Mouse (Mus musculus) stomach, postnatal 0 days (tissue): ENCODE measurements around the gene Fuca1.

Experiments
- CTCF ChIP-seq: IDR thresholded peaks from 2 replicates; pipeline ENCODE4 v1.5.1; 2016; ENCODE audit warnings: antibody characterized with exemption, low read depth, mild to moderate bottlenecking, moderate library complexity
- EP300 ChIP-seq: optimal IDR thresholded peaks from 2 replicates; pipeline ENCODE3; 2016; ENCODE audit warnings: antibody characterized with exemption

DNA sequence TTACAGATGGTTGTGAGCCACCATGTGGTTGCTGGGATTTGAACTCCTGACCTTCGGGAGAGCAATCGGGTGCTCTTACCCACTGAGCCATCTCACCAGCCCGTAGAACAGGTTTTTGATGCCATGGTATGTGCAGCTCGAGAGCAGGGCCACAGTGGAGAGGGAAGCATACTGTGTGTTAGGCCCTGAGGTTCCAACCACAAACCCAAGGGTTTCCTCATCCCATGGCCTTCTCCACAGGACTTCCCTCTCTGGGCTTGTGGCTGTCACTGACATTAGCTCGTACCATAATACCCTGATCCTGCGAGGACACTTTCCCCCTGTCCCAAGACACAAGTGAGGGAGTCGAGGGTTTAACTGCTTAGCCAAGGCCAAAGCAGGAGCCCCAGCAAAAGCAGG lies 21.5 kb upstream of the Fuca1 start:
- TF ChIP-seq CTCF (no peak), EP300 (no peak)
